ENCODE assay signal across 19 mouse cellular contexts in the genomic region with DNA sequence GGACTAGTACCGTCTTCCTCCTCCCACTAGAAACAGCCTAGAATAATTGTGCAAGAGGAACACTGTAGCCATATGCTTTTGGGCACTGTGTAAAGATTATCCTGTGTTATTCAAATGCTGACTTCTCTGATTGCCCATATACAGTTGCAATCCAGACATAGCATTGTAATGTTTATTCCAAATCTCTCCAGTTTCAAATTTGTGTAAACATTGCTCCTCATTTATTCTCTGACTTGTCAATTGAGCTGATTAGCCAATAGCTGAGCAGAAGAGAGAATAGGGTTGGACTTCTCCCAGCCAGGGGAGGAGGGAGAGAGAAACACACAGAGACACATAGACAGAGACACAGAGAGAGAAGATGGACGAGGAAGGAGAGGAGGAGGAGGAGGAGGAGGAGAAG. TPM values are rescaled to one million over a fixed set of nuclear protein-coding genes. Genes with fewer than 3 reads are reported as not detected.
DNase-seq lines count a peak whose midpoint lies in the region; ATAC-seq and TF ChIP-seq lines count a peak whose summit lies in the region.
"Had no signal": no experiment of that assay in that cellular context is flagged by ENCODE, and none has a peak within 500 bp of the region (broad histone marks: within the 10 kb centered on the region; RNA-seq: fewer than 3 reads in every experiment).

No protein-coding gene starts in this region.

- no peak for TF ChIP-seq CTCF in lung, embryonic 14.5 days (IDR thresholded peaks at IDR 0.05; ENCODE audit: low read depth)
- no peak for TF ChIP-seq CTCF in lung, adult 2 months (IDR thresholded peaks at IDR 0.05; ENCODE audit: insufficient read depth, low read length)
- TF ChIP-seq CTCF in lung, postnatal 0 days (IDR thresholded peaks at IDR 0.05), result no peak
- TF ChIP-seq CTCF in stomach, postnatal 0 days (IDR thresholded peaks at IDR 0.05; ENCODE audit: low read depth), result no peak

- H3K9ac ChIP-seq in lung, embryonic 14.5 days, result no peak overlapping the region
- no peak overlapping the region for H3K9ac ChIP-seq in lung, postnatal 0 days (replicated peaks; ENCODE audit: low read depth)
- H3K9ac ChIP-seq in stomach, postnatal 0 days (ENCODE audit: low read length), result no peak overlapping the region
- H3K9ac ChIP-seq: limb, embryonic 13.5 days; stomach, embryonic 15.5 days had no signal

- no peaks in the 10 kb centered on the region for H3K9me3 ChIP-seq in lung, embryonic 14.5 days (ENCODE audit: low read depth, low read length)
- H3K9me3 ChIP-seq in lung, postnatal 0 days (ENCODE audit: low read length), result no peaks in the 10 kb centered on the region
- H3K9me3 ChIP-seq in stomach, postnatal 0 days (ENCODE audit: control insufficient read depth, low read length), result no peaks in the 10 kb centered on the region
- H3K9me3 ChIP-seq: heart, embryonic 10.5 days; limb, embryonic 13.5 days; stomach, embryonic 15.5 days had no signal

- no peak for TF ChIP-seq POLR2A in lung, adult 2 months (IDR thresholded peaks at IDR 0.05; ENCODE audit: borderline replicate concordance, extremely low read depth, low read depth, low read length)

- WGBS in lung, embryonic 14.5 days, result 36% methylated on average over 2 of the region's 2 CpGs
- 35% methylated on average over 2 of the region's 2 CpGs for WGBS in lung, adult 2 months
- WGBS in lung, postnatal 0 days, result 22% methylated on average over 2 of the region's 2 CpGs
- 30% methylated on average over 2 of the region's 2 CpGs for WGBS in stomach, postnatal 0 days

- H3K27me3 ChIP-seq in lung, embryonic 14.5 days (ENCODE audit: insufficient read depth, low read length), result no peaks in the 10 kb centered on the region
- H3K27me3 ChIP-seq in lung, postnatal 0 days (replicated peaks; ENCODE audit: insufficient read depth, low read length), result no peaks in the 10 kb centered on the region
- no peaks in the 10 kb centered on the region for H3K27me3 ChIP-seq in stomach, postnatal 0 days (ENCODE audit: control insufficient read depth, insufficient read depth, low read length)
- H3K27me3 ChIP-seq: limb, embryonic 13.5 days; stomach, embryonic 15.5 days had no signal

- peak overlapping the region; percentile 76 for H3K27ac ChIP-seq in lung, embryonic 14.5 days (ENCODE audit: low read depth)
- H3K27ac ChIP-seq in lung, postnatal 0 days (ENCODE audit: low read length), result 0 out of 2 replicates have a peak overlapping the region, but pooled peaks have one; percentile 2
- H3K27ac ChIP-seq in stomach, postnatal 0 days (replicated peaks), result peak overlapping the region; percentile 73
- H3K27ac ChIP-seq: heart, embryonic 10.5 days; limb, embryonic 13.5 days; stomach, embryonic 15.5 days had no signal

- peak; percentile 10 for DNase-seq in cerebellum, adult 9-10 months
- no peak for DNase-seq in cerebellum, postnatal 4 days (ENCODE audit: low spot score in 2 of 2)
- DNase-seq in lung, embryonic 14.5 days, result peak; percentile 80
- no peak for DNase-seq in lung, adult 2 months
- peak; percentile 74 for DNase-seq in lung, postnatal 0 days (ENCODE audit: low spot score)
- no peak for DNase-seq in stomach, postnatal 0 days (ENCODE audit: low spot score)
- DNase-seq in urinary bladder, postnatal 10 days (ENCODE audit: low spot score), result no peak
- no peak for DNase-seq in layer of hippocampus, postnatal 36 days
- DNase-seq: gastrocnemius, postnatal 10 days; kidney, postnatal 25 days; right cerebral cortex, postnatal 25 days had no signal

- no peak for TF ChIP-seq EP300 in lung, postnatal 0 days (IDR thresholded peaks at IDR 0.05)
- no peak for TF ChIP-seq EP300 in stomach, postnatal 0 days (optimal IDR thresholded peaks at IDR 0.05)

- no peak overlapping the region for H3K4me3 ChIP-seq in lung, embryonic 14.5 days (ENCODE audit: low read depth, low read length)
- no peak overlapping the region for H3K4me3 ChIP-seq in lung, adult 2 months (replicated peaks; ENCODE audit: extremely low read depth, low read depth, low read length)
- H3K4me3 ChIP-seq in lung, postnatal 0 days (ENCODE audit: low read depth, low read length), result no peak overlapping the region
- no peak overlapping the region for H3K4me3 ChIP-seq in stomach, postnatal 0 days (ENCODE audit: low read depth, low read length)
- H3K4me3 ChIP-seq: heart, embryonic 10.5 days; limb, embryonic 13.5 days; stomach, embryonic 15.5 days had no signal

- H3K4me2 ChIP-seq in lung, embryonic 14.5 days, result 0 out of 2 replicates have a peak overlapping the region, but pooled peaks have one; percentile 8
- H3K4me2 ChIP-seq in lung, postnatal 0 days (replicated peaks; ENCODE audit: low read depth, low read length), result no peak overlapping the region
- H3K4me2 ChIP-seq in stomach, postnatal 0 days (replicated peaks; ENCODE audit: low read depth), result no peak overlapping the region
- H3K4me2 ChIP-seq: limb, embryonic 13.5 days; midbrain, embryonic 11.5 days; stomach, embryonic 15.5 days had no signal

- peak; percentile 82 for ATAC-seq in lung, embryonic 14.5 days (ENCODE audit: insufficient read depth)
- ATAC-seq in lung, postnatal 0 days, result peak; percentile 81
- ATAC-seq in stomach, postnatal 0 days (ENCODE audit: low FRiP score, low TSS enrichment), result peak; percentile 62; the same call in 1 of the 2 replicates
- ATAC-seq: forebrain, embryonic 14.5 days had no signal

- no peaks in the 10 kb centered on the region for H3K36me3 ChIP-seq in lung, embryonic 14.5 days (ENCODE audit: insufficient read depth)
- no peaks in the 10 kb centered on the region for H3K36me3 ChIP-seq in lung, postnatal 0 days (ENCODE audit: insufficient read depth, low read length)
- no peaks in the 10 kb centered on the region; the same call in none of the 2 replicates for H3K36me3 ChIP-seq in stomach, postnatal 0 days (ENCODE audit: control insufficient read depth, insufficient read depth, low read length)

- no peaks in the 10 kb centered on the region for H3K4me1 ChIP-seq in lung, embryonic 14.5 days (ENCODE audit: insufficient read depth)
- no peaks in the 10 kb centered on the region for H3K4me1 ChIP-seq in lung, adult 2 months (ENCODE audit: control insufficient read depth, insufficient read depth, low read length)
- H3K4me1 ChIP-seq in lung, postnatal 0 days (ENCODE audit: insufficient read depth, low read depth, low read length), result no peaks in the 10 kb centered on the region
- no peaks in the 10 kb centered on the region for H3K4me1 ChIP-seq in stomach, postnatal 0 days (replicated peaks; ENCODE audit: control insufficient read depth, insufficient read depth)
- H3K4me1 ChIP-seq: heart, embryonic 10.5 days; limb, embryonic 13.5 days; stomach, embryonic 15.5 days had no signal

RNA-seq across cellular contexts. Expression of gene Parp2, which starts 26.8 kb away (rescaled TPM):
- 71.0 and 74.7 TPM in 2 replicates for polyA plus RNA-seq in lung, embryonic 14.5 days (2014; fragmentation: Nextera tagmentation; extraction: Ambion mirVana)
- polyA plus RNA-seq in lung, adult 2 months (2012; rRNA removed), result 9.6 and 17.4 TPM in 2 replicates
- polyA plus RNA-seq in lung, postnatal 0 days (2015; fragmentation: Nextera tagmentation; extraction: Ambion mirVana), result 27.6 and 33.7 TPM in 2 replicates
- 27.9 and 28.7 TPM in 2 replicates for polyA plus RNA-seq in stomach, postnatal 0 days (2015; fragmentation: Nextera tagmentation; extraction: Ambion mirVana)
- 10 to 100 TPM; 25.3 to 31.1 TPM for total RNA-seq in layer of hippocampus, postnatal 36 days (2021)

RNA-seq across cellular contexts. Expression of gene Ccnb1ip1, which starts 26.9 kb away (rescaled TPM):
- polyA plus RNA-seq in lung, embryonic 14.5 days (2014; fragmentation: Nextera tagmentation; extraction: Ambion mirVana), result not detected in 2 replicates
- not detected in 2 replicates for polyA plus RNA-seq in lung, adult 2 months (2012; rRNA removed)
- polyA plus RNA-seq in lung, postnatal 0 days (2015; fragmentation: Nextera tagmentation; extraction: Ambion mirVana), result not detected in 2 replicates
- polyA plus RNA-seq in stomach, postnatal 0 days (2015; fragmentation: Nextera tagmentation; extraction: Ambion mirVana), result not detected in 2 replicates
- not detected for total RNA-seq in layer of hippocampus, postnatal 36 days (2021)
- total RNA-seq: gastrocnemius, postnatal 10 days; heart, postnatal 36 days; left cerebral cortex, adult 18-20 months had no signal
- polyA plus RNA-seq: embryonic facial prominence, embryonic 11.5 days; heart, embryonic 10.5 days; limb, embryonic 13.5 days; midbrain, embryonic 11.5 days; stomach, embryonic 15.5 days had no signal

RNA-seq across cellular contexts. Expression of gene Tep1, which starts 35.9 kb away (rescaled TPM):
- 6.1 and 7.2 TPM in 2 replicates for polyA plus RNA-seq in lung, embryonic 14.5 days (2014; fragmentation: Nextera tagmentation; extraction: Ambion mirVana)
- 28.1 and 28.6 TPM in 2 replicates for polyA plus RNA-seq in lung, adult 2 months (2012; rRNA removed)
- polyA plus RNA-seq in lung, postnatal 0 days (2015; fragmentation: Nextera tagmentation; extraction: Ambion mirVana), result 11.1 and 13.0 TPM in 2 replicates
- 6.2 and 7.8 TPM in 2 replicates for polyA plus RNA-seq in stomach, postnatal 0 days (2015; fragmentation: Nextera tagmentation; extraction: Ambion mirVana)
- 1 to 10 TPM; 2.0 to 4.6 TPM for total RNA-seq in layer of hippocampus, postnatal 36 days (2021)

RNA-seq across cellular contexts. Expression of gene Ttc5, which starts 49.1 kb away (rescaled TPM):
- polyA plus RNA-seq in lung, embryonic 14.5 days (2014; fragmentation: Nextera tagmentation; extraction: Ambion mirVana), result 68.3 and 68.6 TPM in 2 replicates
- 22.4 and 32.2 TPM in 2 replicates for polyA plus RNA-seq in lung, adult 2 months (2012; rRNA removed)
- 45.6 and 47.0 TPM in 2 replicates for polyA plus RNA-seq in lung, postnatal 0 days (2015; fragmentation: Nextera tagmentation; extraction: Ambion mirVana)
- 35.1 and 37.0 TPM in 2 replicates for polyA plus RNA-seq in stomach, postnatal 0 days (2015; fragmentation: Nextera tagmentation; extraction: Ambion mirVana)
- 10 to 100 TPM; 63.5 to 65.5 TPM for total RNA-seq in layer of hippocampus, postnatal 36 days (2021)

Comparison
In these comparisons a context has a peak if more than half of its experiments do, and no peak if none do; other contexts are left out.
1. DNase-seq: peak in cerebellum, adult 9-10 months (single experiment), lung, embryonic 14.5 days (single experiment) and lung, postnatal 0 days (single experiment); none in cerebellum, postnatal 4 days (0 of 2), lung, adult 2 months (single experiment), stomach, postnatal 0 days (single experiment), urinary bladder, postnatal 10 days (single experiment) and layer of hippocampus, postnatal 36 days (0 of 2).
2. H3K27ac ChIP-seq: peak in every context shown above with its lines; median percentile 76 in lung, embryonic 14.5 days; 73 in stomach, postnatal 0 days; 2 in lung, postnatal 0 days.
3. Peak in every context shown above with its lines, with median percentiles within 50 percentile points of each other: ATAC-seq.